9 mouse cellular contexts compared by ENCODE assay signal in the genomic region with DNA sequence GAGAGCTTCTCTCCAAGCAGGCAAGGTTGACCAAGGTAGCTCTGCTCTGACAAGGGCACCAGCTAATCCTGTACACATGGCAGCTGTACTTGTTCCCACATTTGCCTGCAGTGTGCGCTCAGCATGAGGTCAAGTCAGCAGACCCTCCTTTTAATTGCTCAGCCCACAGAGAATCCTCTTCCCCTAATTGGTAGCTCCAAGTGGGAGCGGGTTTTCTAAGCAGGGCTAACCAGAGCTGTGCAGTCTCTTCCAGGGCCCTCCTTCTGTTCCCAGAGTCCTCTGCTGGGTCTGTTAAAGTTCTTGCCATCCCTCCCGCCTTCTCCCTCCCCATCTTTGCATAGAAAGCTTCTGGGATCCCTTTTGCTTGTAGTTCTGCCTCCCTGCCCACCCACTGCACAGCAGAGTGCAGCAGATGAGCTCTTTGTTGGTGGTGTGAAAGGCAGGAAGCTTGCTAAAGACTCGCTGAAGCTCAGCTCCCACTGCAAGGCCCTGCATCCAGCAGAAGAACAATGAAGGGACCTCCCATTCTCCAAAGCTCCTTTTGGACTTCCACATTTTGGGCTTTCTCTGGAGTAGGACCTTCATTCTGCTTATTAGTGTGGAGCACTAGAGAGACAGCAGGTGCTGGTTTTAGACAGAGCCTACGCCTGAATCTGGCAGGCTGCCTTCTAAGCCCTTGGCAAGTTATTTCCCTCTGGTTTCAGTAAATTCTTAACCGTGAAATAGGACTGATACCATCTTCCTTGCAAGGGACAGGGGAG.
DNase-seq lines count a peak whose midpoint lies in the region; ATAC-seq and TF ChIP-seq lines count a peak whose summit lies in the region.
"Had no signal": no experiment of that assay in that cellular context is flagged by ENCODE, and none has a peak within 500 bp of the region (broad histone marks: within the 10 kb centered on the region; RNA-seq: fewer than 3 reads in every experiment).

No protein-coding gene starts in this region.

- H3K9me3 ChIP-seq in heart, embryonic 10.5 days, result no peaks in the 10 kb centered on the region
- H3K9me3 ChIP-seq in liver, postnatal 0 days (ENCODE audit: low read length), result no peaks in the 10 kb centered on the region

- H3K36me3 ChIP-seq in heart, embryonic 10.5 days, result no peaks in the 10 kb centered on the region
- no peaks in the 10 kb centered on the region for H3K36me3 ChIP-seq in liver, postnatal 0 days (replicated peaks; ENCODE audit: insufficient read depth, low read length)
- no peaks in the 10 kb centered on the region for H3K36me3 ChIP-seq in thymus, adult 2 months (ENCODE audit: control insufficient read depth, insufficient read depth, low read length)

- no peak overlapping the region for H3K4me2 ChIP-seq in liver, postnatal 0 days (ENCODE audit: low read depth, low read length)

- no peak for ATAC-seq in liver, postnatal 0 days

- H3K9ac ChIP-seq in liver, postnatal 0 days (replicated peaks), result no peak overlapping the region

- peaks cover 41% of the 10 kb centered on the region for H3K4me1 ChIP-seq in heart, embryonic 10.5 days
- peaks cover 12% of the 10 kb centered on the region for H3K4me1 ChIP-seq in liver, postnatal 0 days (ENCODE audit: insufficient read depth)
- no peaks in the 10 kb centered on the region for H3K4me1 ChIP-seq in thymus, adult 2 months (replicated peaks; ENCODE audit: control insufficient read depth, insufficient read depth, low read length)

- intact Hi-C loops in left cerebral cortex, postnatal 36 days (cut with DNase I), result loop anchor here (1.0 to 5.0 kb wide), 2 partner anchors 14 to 80 kb away; no protein-coding TSS in a partner anchor

- no peaks in the 10 kb centered on the region for H3K27me3 ChIP-seq in heart, embryonic 10.5 days (ENCODE audit: insufficient read depth, poor library complexity, severe bottlenecking)
- no peaks in the 10 kb centered on the region for H3K27me3 ChIP-seq in liver, postnatal 0 days (ENCODE audit: insufficient read depth, low read length)
- H3K27me3 ChIP-seq in thymus, adult 2 months (ENCODE audit: control insufficient read depth, insufficient read depth, low read length), result no peaks in the 10 kb centered on the region

- no peak overlapping the region for H3K4me3 ChIP-seq in heart, embryonic 10.5 days
- no peak overlapping the region for H3K4me3 ChIP-seq in liver, postnatal 0 days (ENCODE audit: low read depth, low read length)
- no peak overlapping the region for H3K4me3 ChIP-seq in thymus, adult 2 months (ENCODE audit: control insufficient read depth, insufficient read depth, low read length)
- H3K4me3 ChIP-seq: erythroblast, embryonic 14.5 days had no signal

- peak overlapping the region; percentile 81 for H3K27ac ChIP-seq in heart, embryonic 10.5 days
- no peak overlapping the region for H3K27ac ChIP-seq in liver, postnatal 0 days (ENCODE audit: low read depth)
- no peak overlapping the region for H3K27ac ChIP-seq in thymus, adult 2 months (ENCODE audit: control insufficient read depth, insufficient read depth, low read length)

- DNase-seq in heart, embryonic 10.5 days (ENCODE audit: low spot score), result no peak
- no peak for DNase-seq in heart, postnatal 4 days
- DNase-seq in cerebellum, adult 8-10 months, result peak; percentile 7
- DNase-seq in frontal cortex, adult 2 months (ENCODE audit: extremely low spot score in 1 of 2, low spot score in 1 of 2), result peak; percentile 65 to 71
- DNase-seq in left cerebral cortex, postnatal 36 days (ENCODE audit: low spot score in 2 of 2), result peak; percentile 69 to 70
- peak; percentile 65 for DNase-seq in right cerebral cortex, postnatal 25 days
- DNase-seq in liver, postnatal 0 days, result no peak
- DNase-seq in thymus, adult 2 months, result no peak

- WGBS in heart, embryonic 10.5 days, result 32% methylated on average over 6 of the region's 6 CpGs
- WGBS in liver, postnatal 0 days (ENCODE audit: insufficient replicate concordance), result 55% methylated on average over 6 of the region's 6 CpGs
- WGBS in thymus, adult 2 months, result 72% methylated on average over 6 of the region's 6 CpGs

- TF ChIP-seq EP300 in liver, postnatal 0 days (IDR thresholded peaks at IDR 0.05; ENCODE audit: low read depth), result no peak

- no peak for TF ChIP-seq POLR2A in thymus, adult 2 months (IDR thresholded peaks at IDR 0.05; ENCODE audit: control insufficient read depth, extremely low read depth, insufficient read depth, low read length, poor library complexity)

- no peak for TF ChIP-seq CTCF in liver, postnatal 0 days (IDR thresholded peaks at IDR 0.05; ENCODE audit: low read depth)
- TF ChIP-seq CTCF in thymus, adult 2 months (IDR thresholded peaks at IDR 0.05; ENCODE audit: borderline replicate concordance, control insufficient read depth, extremely low read depth, insufficient read depth, low read length, poor library complexity), result no peak

Comparison
In these comparisons a context has a peak if more than half of its experiments do, and no peak if none do; other contexts are left out.
1. DNase-seq: peak in cerebellum, adult 8-10 months (single experiment), frontal cortex, adult 2 months (2 of 2), left cerebral cortex, postnatal 36 days (2 of 2) and right cerebral cortex, postnatal 25 days (single experiment); none in heart, embryonic 10.5 days (single experiment), heart, postnatal 4 days (single experiment), liver, postnatal 0 days (single experiment) and thymus, adult 2 months (single experiment).